Mouse (Mus musculus) testis, postnatal 10 days (tissue): ENCODE results near the gene Myl3.

Source experiments
- DNase-seq: peaks from one replicate; pipeline ENCODE4 v3.0.0; 2021; ENCODE audit warnings: low spot score

Gene Myl3

GRCm38 (mm10) chr9:110762763-110763162, 21.1 kb downstream of the Myl3 start:
- DNase-seq: no peak

DNA sequence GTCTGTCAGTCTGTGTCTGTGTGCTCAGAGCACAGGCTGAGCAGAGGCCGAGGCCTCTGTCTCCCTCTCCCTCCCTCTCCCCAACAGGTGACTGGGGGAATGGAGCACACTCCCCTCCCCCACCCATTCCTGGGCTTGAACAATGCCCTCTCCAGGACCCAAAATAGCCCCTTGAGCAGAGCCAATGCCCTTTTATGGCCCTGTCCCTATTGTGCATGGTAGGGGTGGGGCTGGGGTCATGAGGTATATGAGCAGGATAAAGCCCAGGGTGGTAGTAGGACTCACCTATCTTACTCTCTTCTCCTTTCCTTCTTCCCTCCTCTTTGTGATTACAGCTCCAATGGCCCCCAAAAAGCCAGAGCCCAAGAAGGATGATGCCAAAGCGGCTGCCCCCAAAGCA, 21.7 kb downstream of the Myl3 start:
- no peak for DNase-seq

GRCm38 (mm10) chr9:110772336-110772735, 30.7 kb downstream of the Myl3 start:
- no peak for DNase-seq

DNA sequence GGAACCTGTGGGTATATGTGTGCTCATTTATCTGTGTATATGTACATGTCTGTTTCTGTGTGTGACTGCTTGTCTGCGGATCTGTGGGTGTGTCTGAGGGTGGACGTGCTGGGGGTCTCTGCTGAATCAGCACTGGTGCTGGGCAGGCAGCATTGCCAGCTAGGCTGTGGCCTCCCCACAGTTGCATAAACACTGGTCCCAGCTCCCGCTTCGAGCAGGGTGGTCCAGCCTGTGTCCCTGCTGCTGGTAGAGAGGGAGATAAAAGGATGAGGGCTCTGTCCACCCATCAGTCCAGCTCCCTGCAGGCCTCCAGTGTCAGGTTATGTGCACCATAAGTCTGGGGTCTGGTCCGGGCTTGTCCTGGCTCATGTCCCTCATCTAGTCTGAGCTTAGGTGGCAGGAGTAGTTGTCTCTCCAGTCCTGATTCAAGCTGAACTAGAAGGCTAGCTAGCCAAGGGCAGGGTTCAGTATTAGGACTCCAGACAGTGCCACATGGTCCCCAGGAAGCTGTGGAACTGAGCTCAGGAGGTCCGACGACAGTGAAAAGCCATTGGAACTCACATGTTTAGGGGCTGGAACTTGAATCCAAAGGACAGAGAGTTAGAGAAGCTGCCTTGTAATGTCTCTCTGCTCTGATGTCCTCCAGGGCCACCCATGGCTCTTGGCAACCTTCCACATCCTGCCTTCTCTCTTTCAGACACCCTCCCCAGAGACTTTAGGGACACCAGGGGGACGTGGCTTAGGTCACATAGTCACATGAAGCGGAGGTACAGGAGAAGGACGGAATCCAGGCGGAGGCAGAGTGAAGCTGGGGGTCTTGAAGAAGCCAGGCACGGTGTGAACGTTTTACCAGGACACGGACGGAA, 33.0 kb downstream of the Myl3 start:
- DNase-seq: no peak

- DNase-seq: no peak
These were observed 33.8 kb downstream of the Myl3 start for GRCm38 (mm10) chr9:110775269-110776022.

- DNase-seq: no peak
These were observed 36.4 kb downstream of the Myl3 start for GRCm38 (mm10) chr9:110778100-110778499.

DNA sequence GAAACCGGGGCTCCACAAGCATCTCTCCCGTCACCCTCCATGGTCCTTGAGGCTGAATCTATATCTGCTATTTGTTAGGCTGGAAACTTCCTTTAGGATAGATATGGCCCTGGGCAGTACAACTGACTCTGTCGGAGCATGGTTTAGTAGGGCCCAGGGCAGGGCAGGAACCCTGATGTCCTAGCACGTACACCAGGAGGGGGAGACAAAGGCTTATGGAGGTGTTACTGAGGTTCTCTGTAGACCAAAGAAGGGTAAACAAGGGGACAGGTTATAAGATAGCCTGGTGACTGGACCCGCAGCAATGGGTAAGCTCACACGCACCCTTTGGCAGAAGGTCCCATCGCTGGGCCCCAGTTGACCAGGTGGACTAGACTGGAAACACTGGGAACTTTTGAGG, 36.9 kb downstream of the Myl3 start:
- DNase-seq: no peak

GRCm38 (mm10) chr9:110779242-110779913, 37.7 kb downstream of the Myl3 start:
- no peak for DNase-seq

GRCm38 (mm10) chr9:110781256-110781721, 39.6 kb downstream of the Myl3 start:
- DNase-seq: peak; percentile 98

GRCm38 (mm10) chr9:110781731-110782130, 40.1 kb downstream of the Myl3 start:
- peak; percentile 92 for DNase-seq

- no peak for DNase-seq
These were observed 42.0 kb downstream of the Myl3 start for GRCm38 (mm10) chr9:110783611-110784010.

DNA sequence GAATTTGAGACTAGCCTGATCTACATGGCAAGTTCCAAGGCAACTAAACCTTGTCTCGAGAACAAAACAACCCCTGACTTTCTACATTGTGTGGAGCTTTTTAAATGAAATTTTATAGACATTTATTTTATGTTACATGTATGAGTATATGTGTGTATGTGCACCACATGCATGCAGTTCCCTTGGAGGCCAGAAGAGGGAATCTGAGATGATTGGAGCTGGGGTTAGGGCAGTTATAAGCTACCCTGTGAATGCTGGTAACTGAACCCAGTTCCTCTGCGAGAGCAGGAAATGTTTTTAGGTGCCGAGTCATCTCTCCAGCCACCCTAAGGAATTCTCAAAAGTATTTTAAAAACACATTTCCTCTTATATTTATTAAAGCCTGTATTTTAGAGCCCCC, 46.5 kb downstream of the Myl3 start:
- DNase-seq: no peak

DNA sequence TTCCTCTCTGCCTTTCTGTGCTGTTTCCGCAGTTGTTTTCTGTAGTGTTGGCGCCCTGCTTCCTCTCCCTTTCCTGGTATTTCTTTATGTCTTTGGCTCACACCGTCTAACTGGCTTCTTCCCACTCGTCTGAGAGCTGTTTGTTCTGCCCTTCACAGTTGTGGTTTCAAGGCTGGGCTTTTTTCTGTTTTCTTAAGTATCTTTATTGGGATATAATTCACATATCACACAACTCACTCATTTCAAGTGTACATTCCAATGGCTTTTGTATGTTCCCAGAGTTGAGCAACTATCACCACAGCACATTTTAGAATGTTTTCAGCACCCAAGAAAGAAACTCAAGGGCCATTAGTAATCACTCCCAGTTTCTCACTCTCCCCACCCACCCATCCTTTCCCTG, 48.8 kb downstream of the Myl3 start:
- DNase-seq: no peak

GRCm38 (mm10) chr9:110797013-110797412, 55.4 kb downstream of the Myl3 start:
- DNase-seq: no peak

DNA sequence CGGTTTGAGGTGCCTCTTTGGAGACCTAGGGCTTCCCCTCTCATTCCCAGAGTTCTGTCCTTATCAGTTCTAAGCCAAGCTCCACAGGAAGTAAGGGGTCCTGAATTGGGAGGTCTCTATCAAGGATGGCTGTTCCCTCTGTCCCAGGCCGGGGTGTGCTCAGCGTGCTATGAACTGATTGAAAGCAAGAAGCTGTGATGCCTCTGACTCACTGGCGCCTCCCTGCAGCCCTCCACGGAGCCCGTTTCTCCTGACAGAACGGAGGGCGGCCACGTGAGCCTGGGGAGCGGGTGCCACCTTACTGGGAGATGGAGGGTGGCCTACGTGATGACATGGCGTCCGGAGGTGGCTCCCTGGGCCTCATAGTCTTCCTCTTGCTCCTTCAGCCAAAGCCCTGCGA, 56.2 kb downstream of the Myl3 start, which contains the start of gene Prss42:
Prss42 (plus strand) TSS at position 301 of the 400 bp plus-strand sequence.
- no peak for DNase-seq

DNA sequence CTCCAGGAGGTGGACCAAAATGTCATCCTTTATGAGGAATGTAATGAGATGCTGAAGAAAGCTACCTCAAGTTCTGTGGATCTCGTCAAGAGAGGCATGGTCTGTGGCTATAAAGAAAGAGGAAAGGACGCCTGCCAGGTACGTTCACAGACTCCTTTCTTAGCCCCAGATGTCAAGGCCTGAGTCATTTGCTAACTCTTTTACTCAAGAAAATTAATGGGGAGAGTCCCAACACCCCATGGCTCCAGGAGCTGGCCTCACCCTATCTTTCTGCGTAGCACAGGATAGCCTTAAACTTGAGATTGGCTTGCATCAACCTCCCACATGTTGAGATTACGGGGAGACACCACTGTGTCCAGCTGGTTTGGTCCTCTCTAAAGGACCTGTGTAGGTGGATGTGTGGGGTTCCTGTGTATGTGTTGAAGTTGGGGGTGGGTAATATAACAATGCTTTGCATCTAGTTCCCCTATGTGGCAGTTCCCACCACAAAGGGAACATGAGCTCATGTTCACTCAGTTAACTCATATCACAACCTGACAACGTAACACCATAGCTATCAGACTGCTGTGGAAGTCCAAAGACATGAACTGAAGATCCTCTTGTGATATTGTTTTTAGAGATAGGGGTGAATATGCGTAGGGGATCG, 59.3 kb downstream of the Myl3 start:
- DNase-seq: no peak

- no peak for DNase-seq
These were observed 61.6 kb downstream of the Myl3 start for GRCm38 (mm10) chr9:110803294-110803693.

DNA sequence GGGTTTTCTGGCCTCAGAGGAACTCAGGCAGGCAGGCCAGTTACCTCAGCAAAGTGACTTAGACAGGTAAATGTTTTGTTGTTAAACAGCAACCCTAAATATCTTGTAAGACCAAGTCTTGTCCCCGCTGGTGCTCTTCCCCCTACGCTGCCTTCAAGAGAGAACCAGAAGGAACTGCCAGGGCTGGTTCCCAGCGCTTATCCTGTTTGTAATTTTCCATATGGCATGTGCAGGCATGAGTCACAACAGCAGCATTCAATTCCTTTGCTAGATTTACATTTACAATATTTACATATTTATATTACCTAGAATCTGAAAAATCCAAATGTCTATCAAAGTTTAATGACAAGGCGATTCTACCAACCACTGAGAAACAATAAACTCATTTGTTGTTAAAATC, 68.4 kb downstream of the Myl3 start:
- no peak for DNase-seq

DNA sequence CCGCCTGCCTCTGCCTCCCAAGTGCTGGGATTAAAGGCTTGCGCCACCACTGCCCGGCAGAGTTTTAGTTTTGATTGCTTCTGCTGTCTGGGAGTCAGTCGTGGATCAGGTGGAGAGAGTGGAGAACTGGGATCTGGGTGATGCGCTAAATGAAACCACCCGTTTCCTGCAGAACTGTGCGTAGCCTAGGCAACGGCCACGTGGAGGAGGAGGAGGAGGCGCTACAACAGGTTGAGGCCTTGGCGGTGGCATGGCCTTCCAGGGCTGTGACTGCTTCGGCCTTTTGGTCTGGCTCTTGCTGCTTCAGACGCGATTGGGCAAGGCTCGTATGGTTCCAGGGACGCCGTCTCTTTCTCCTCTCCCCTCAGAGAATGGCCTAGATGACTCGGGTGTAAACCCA, 72.1 kb downstream of the Myl3 start, which contains the start of gene Prss44:
Prss44 (plus strand) TSS at position 206 of the 400 bp plus-strand sequence.
- DNase-seq: no peak
